Mouse (Mus musculus): ENCODE measurements around the gene Irf2.

DNA sequence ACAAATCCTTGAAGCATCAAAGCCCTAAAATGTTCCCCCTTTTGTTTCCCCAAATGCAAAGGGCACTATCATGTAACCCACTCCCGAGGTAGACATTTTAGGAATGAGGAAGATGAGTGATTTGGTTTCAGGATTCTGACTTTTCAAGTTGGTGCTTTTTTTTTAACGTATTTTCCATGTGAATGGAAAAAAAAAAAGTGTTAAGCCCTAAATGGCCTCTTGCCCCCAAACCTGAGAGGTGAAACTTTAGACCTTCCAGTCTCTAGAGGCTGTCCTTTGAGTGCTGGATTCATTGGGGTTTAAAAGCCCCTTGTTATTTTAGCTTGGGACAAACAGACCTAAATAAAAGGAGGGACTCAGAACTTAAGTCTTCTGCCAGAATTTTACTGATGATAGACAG, 109.9 kb downstream of the Irf2 start:
- TF ChIP-seq CTCF (IDR thresholded peaks at IDR 0.05; ENCODE audit: low read depth) (no peak), EP300 (optimal IDR thresholded peaks at IDR 0.05) (no peak)
